Mouse (Mus musculus): Measurements from ENCODE around the gene Nat14.
"Not testable (repeated sequence)": the region's sequence is repeated elsewhere in the genome, so short reads cannot be mapped to it uniquely, and the experiment has no call there.

- not testable (repeated sequence) for TF ChIP-seq CTCF, EP300 (IDR thresholded peaks at IDR 0.05; ENCODE audit: low read depth)
Observed at GRCm38 (mm10) chr7:4879036-4879435, 42.8 kb upstream of the Nat14 start.
